Mouse (Mus musculus) MEL (cell line): ENCODE measurements at regions not wholly inside any gene's neighbourhood (a gene's known extent, or its start where the extent isn't known, plus 50 kb on each side); places are given as distances from the start of the nearest gene placed in this dataset.

Source experiments
- DNase-seq: peaks from one replicate; pipeline ENCODE4 v3.0.0; 2011; ENCODE audit warnings: low read depth, low spot score
- H3K27ac ChIP-seq: 2 replicates; pipeline ENCODE4 v1.5.1; 2012; ENCODE audit warnings: low read depth, mild to moderate bottlenecking, control low read depth, low read length, moderate library complexity; ENCODE audit not compliant: control insufficient read depth
- H3K27me3 ChIP-seq, 2 experiments: fragments of 150-350 bp in 1 of 2; sonication (generic) in 1 of 2; 2 replicates each; pipeline ENCODE4 v1.6.1; 2012; ENCODE audit warnings: low read length in 2 of 2, mild to moderate bottlenecking in 2 of 2, improper control_type of control experiment in 1 of 2, moderate library complexity in 1 of 2; ENCODE audit not compliant: insufficient read depth in 2 of 2, control insufficient read depth in 1 of 2
- H3K36me3 ChIP-seq, 2 experiments: 2 replicates each; pipeline ENCODE4 v1.6.1; 2012 to 2014; ENCODE audit warnings: low read length in 2 of 2, improper control_type of control experiment in 1 of 2, inconsistent platforms in 1 of 2, mild to moderate bottlenecking in 1 of 2; ENCODE audit not compliant: insufficient read depth in 2 of 2, control insufficient read depth in 1 of 2
- H3K4me1 ChIP-seq, 2 experiments: fragments of 150-350 bp in 1 of 2; sonication (generic) in 1 of 2; 2 replicates each; pipeline ENCODE4 v1.6.1; 2012; ENCODE audit warnings: low read length in 2 of 2, improper control_type of control experiment in 1 of 2, mild to moderate bottlenecking in 1 of 2; ENCODE audit not compliant: insufficient read depth in 2 of 2, control insufficient read depth in 1 of 2
- H3K4me3 ChIP-seq, 2 experiments: fragments of 150-350 bp in 1 of 2; sonication (generic) in 1 of 2; 2 replicates each; pipeline ENCODE4 v1.5.1; 2012; ENCODE audit warnings: low read depth in 2 of 2, low read length in 2 of 2, mild to moderate bottlenecking in 2 of 2, moderate library complexity in 2 of 2, control low read depth in 1 of 2, improper control_type of control experiment in 1 of 2; ENCODE audit not compliant: control insufficient read depth in 1 of 2, insufficient read depth in 1 of 2
- H3K79me2 ChIP-seq: 2 replicates; pipeline ENCODE4 v1.6.1; 2012; ENCODE audit warnings: mild to moderate bottlenecking, low read length, moderate library complexity; ENCODE audit not compliant: control insufficient read depth, poor library complexity, insufficient read depth
- H3K9ac ChIP-seq: 2 replicates; pipeline ENCODE4 v1.6.1; 2012; ENCODE audit warnings: low read depth, mild to moderate bottlenecking, control low read depth, low read length, moderate library complexity; ENCODE audit not compliant: control insufficient read depth, poor library complexity, severe bottlenecking
- H3K9me3 ChIP-seq: fragments of 150-350 bp; sonication (generic); replicated peaks from 2 replicates; pipeline ENCODE4 v1.6.1; 2012; ENCODE audit warnings: mild to moderate bottlenecking, low read length, improper control_type of control experiment, moderate library complexity; ENCODE audit not compliant: insufficient read depth
- CTCF ChIP-seq, 3 experiments: IDR thresholded peaks in 2 of 3; conservative IDR thresholded peaks in 1 of 3; 2 replicates each; pipeline ENCODE4 v1.5.1; 2011 to 2012; ENCODE audit warnings: low read length in 3 of 3, low read depth in 2 of 3, mild to moderate bottlenecking in 2 of 3, improper control_type of control experiment in 1 of 3, inconsistent platforms in 1 of 3, mixed read lengths in 1 of 3, moderate library complexity in 1 of 3; ENCODE audit not compliant: control insufficient read depth in 1 of 3, insufficient read depth in 1 of 3, poor library complexity in 1 of 3, severe bottlenecking in 1 of 3
- EP300 ChIP-seq, 2 experiments: IDR thresholded peaks; 2 replicates each; pipeline ENCODE4 v1.6.1; 2011; ENCODE audit warnings: improper control_type of control experiment in 2 of 2, low read length in 2 of 2, low read depth in 1 of 2, mild to moderate bottlenecking in 1 of 2
- HCFC1 ChIP-seq: IDR thresholded peaks from 2 replicates; pipeline ENCODE4 v1.6.1; 2012; ENCODE audit warnings: low read depth, mild to moderate bottlenecking, inconsistent platforms, low read length, improper control_type of control experiment, moderate library complexity
- KAT2A ChIP-seq: conservative IDR thresholded peaks from 2 replicates; pipeline ENCODE4 v1.6.1; 2012; ENCODE audit warnings: low read depth, low read length, improper control_type of control experiment, inconsistent platforms
- MAZ ChIP-seq: IDR thresholded peaks from 2 replicates; pipeline ENCODE4 v1.6.1; 2012; ENCODE audit warnings: low read depth, mild to moderate bottlenecking, inconsistent platforms, low read length, improper control_type of control experiment
- MXI1 ChIP-seq: IDR thresholded peaks from 2 replicates; pipeline ENCODE4 v1.6.1; 2011; ENCODE audit warnings: mild to moderate bottlenecking, low read depth, low read length, improper control_type of control experiment
- MYB ChIP-seq: IDR thresholded peaks from 2 replicates; pipeline ENCODE4 v1.6.1; 2011; ENCODE audit warnings: mild to moderate bottlenecking, low read depth, low read length, improper control_type of control experiment
- MYC ChIP-seq: IDR thresholded peaks from 2 replicates; pipeline ENCODE4 v1.6.1; 2011; ENCODE audit warnings: low read depth, mild to moderate bottlenecking, low read length, improper control_type of control experiment, moderate library complexity
- NELFE ChIP-seq: IDR thresholded peaks from 2 replicates; pipeline ENCODE4 v1.6.1; 2011; ENCODE audit warnings: low read depth, low read length, improper control_type of control experiment
- NRF1 ChIP-seq: IDR thresholded peaks from 2 replicates; pipeline ENCODE4 v1.6.1; 2014; ENCODE audit warnings: low read depth, mild to moderate bottlenecking, inconsistent platforms, low read length, improper control_type of control experiment, moderate library complexity; ENCODE audit not compliant: poor library complexity, insufficient read depth, severe bottlenecking
- POLR2A ChIP-seq, 2 experiments: IDR thresholded peaks; 2 replicates each; pipeline ENCODE4 v1.6.1; 2011 to 2012; ENCODE audit warnings: low read length in 2 of 2, mild to moderate bottlenecking in 2 of 2, control low read depth in 1 of 2, improper control_type of control experiment in 1 of 2, low read depth in 1 of 2, moderate library complexity in 1 of 2; ENCODE audit not compliant: control insufficient read depth in 1 of 2, insufficient read depth in 1 of 2, poor library complexity in 1 of 2
- RCOR1 ChIP-seq: IDR thresholded peaks from 2 replicates; pipeline ENCODE4 v1.6.1; 2012; ENCODE audit warnings: low read depth, mild to moderate bottlenecking, inconsistent platforms, low read length, improper control_type of control experiment
- TAL1 ChIP-seq: IDR thresholded peaks from 2 replicates; pipeline ENCODE4 v1.6.1; 2012; ENCODE audit warnings: mild to moderate bottlenecking, inconsistent platforms, low read length, moderate library complexity, mixed read lengths
- TBP ChIP-seq: IDR thresholded peaks from 2 replicates; pipeline ENCODE4 v1.8.0; 2011; ENCODE audit warnings: low read depth, low read length, improper control_type of control experiment
- TCF12 ChIP-seq: IDR thresholded peaks from 2 replicates; pipeline ENCODE4 v1.6.1; 2014; ENCODE audit warnings: low read depth, mild to moderate bottlenecking, inconsistent platforms, low read length, improper control_type of control experiment, moderate library complexity
- UBTF ChIP-seq: IDR thresholded peaks from 2 replicates; pipeline ENCODE4 v1.6.1; 2012; ENCODE audit warnings: low read depth, mild to moderate bottlenecking, inconsistent platforms, low read length, improper control_type of control experiment, moderate library complexity, borderline replicate concordance; ENCODE audit not compliant: insufficient read depth
- USF1 ChIP-seq: IDR thresholded peaks from 2 replicates; pipeline ENCODE4 v1.6.1; 2014; ENCODE audit warnings: low read depth, mild to moderate bottlenecking, inconsistent platforms, low read length, improper control_type of control experiment, moderate library complexity
- USF2 ChIP-seq, 2 experiments: IDR thresholded peaks; 2 replicates each; pipeline ENCODE4 v1.6.1; 2011 to 2012; ENCODE audit warnings: improper control_type of control experiment in 2 of 2, low read length in 2 of 2, borderline replicate concordance in 1 of 2, inconsistent platforms in 1 of 2, low read depth in 1 of 2, mild to moderate bottlenecking in 1 of 2; ENCODE audit not compliant: insufficient read depth in 1 of 2
- ZKSCAN1 ChIP-seq: IDR thresholded peaks from 2 replicates; pipeline ENCODE4 v1.6.1; 2012; ENCODE audit warnings: low read depth, mild to moderate bottlenecking, inconsistent platforms, low read length, improper control_type of control experiment, moderate library complexity
- ZMIZ1 ChIP-seq: IDR thresholded peaks from 2 replicates; pipeline ENCODE4 v1.6.1; 2012; ENCODE audit warnings: low read depth, mild to moderate bottlenecking, inconsistent platforms, low read length, improper control_type of control experiment, moderate library complexity

- Histone ChIP-seq H3K27ac (no peak overlapping the region), H3K4me3 (no peak overlapping the region), H3K9me3 (no peaks in the 10 kb centered on the region), H3K27me3 (no peaks in the 10 kb centered on the region), H3K36me3 (no peaks in the 10 kb centered on the region), H3K79me2 (no peaks in the 10 kb centered on the region), H3K9ac (no peak overlapping the region), H3K4me1 (no peaks in the 10 kb centered on the region)
- TF ChIP-seq ZMIZ1 (no peak), NELFE (no peak), EP300 (IDR thresholded peaks at IDR 0.05; ENCODE audit: low read depth in 1 of 2, low read length in 2 of 2) (no peak)
- DNase-seq: no peak
These were observed 431.0 kb downstream of the Tbc1d22a start for GRCm38 (mm10) chr15:86645244-86645643.

GRCm38 (mm10) chr15:86648131-86648530, 433.9 kb downstream of the Tbc1d22a start:
- TF ChIP-seq ZMIZ1 (no peak), POLR2A (IDR thresholded peaks at IDR 0.05; ENCODE audit: control insufficient read depth in 1 of 2, insufficient read depth in 1 of 2, low read depth in 1 of 2, low read length in 2 of 2, poor library complexity in 1 of 2) (no peak), NRF1 (no peak), KAT2A (no peak), TBP (no peak), ZKSCAN1 (no peak), NELFE (no peak), MAZ (no peak), MXI1 (no peak), RCOR1 (no peak), HCFC1 (no peak), TCF12 (no peak), USF1 (no peak), USF2 (IDR thresholded peaks at IDR 0.05; ENCODE audit: borderline replicate concordance in 1 of 2, insufficient read depth in 1 of 2, low read depth in 1 of 2, low read length in 2 of 2) (no peak), MYB (no peak), CTCF (IDR thresholded peaks at IDR 0.05 in 2 of 3, conservative IDR thresholded peaks at IDR 0.05 in 1 of 3; ENCODE audit: control insufficient read depth in 1 of 3, insufficient read depth in 1 of 3, low read depth in 2 of 3, low read length in 3 of 3, poor library complexity in 1 of 3, severe bottlenecking in 1 of 3) (no peak), TAL1 (no peak), UBTF (no peak), MYC (no peak)
- H3K9ac ChIP-seq: no peak overlapping the region
- no peaks in the 10 kb centered on the region for H3K4me1 ChIP-seq
- H3K36me3 ChIP-seq: no peaks in the 10 kb centered on the region
- no peak overlapping the region for H3K27ac ChIP-seq
- no peaks in the 10 kb centered on the region for H3K9me3 ChIP-seq
- H3K4me3 ChIP-seq: no peak overlapping the region
- no peaks in the 10 kb centered on the region for H3K79me2 ChIP-seq
- H3K27me3 ChIP-seq: no peaks in the 10 kb centered on the region
- DNase-seq: no peak
